Mouse (Mus musculus) hindbrain, embryonic 15.5 days (tissue): ENCODE results near the gene Epha3. TPM values are rescaled to one million over a fixed set of nuclear protein-coding genes. Genes with fewer than 3 reads are reported as not detected.

Experiments
- ATAC-seq: fragments of 200-750 bp; cut with Nextera tagmentation; 2 replicates; pipeline ENCODE4 v1.8.0; 2017; ENCODE audit warnings: low read depth, moderate number of reproducible peaks, moderate TSS enrichment; ENCODE audit not compliant: low FRiP score
- H3K27ac ChIP-seq: fragments of 300-500 bp; sonication (generic); replicated peaks from 2 replicates; pipeline ENCODE4 v1.5.1; 2015; ENCODE audit warnings: mild to moderate bottlenecking, inconsistent platforms
- H3K27me3 ChIP-seq: fragments of 300-500 bp; sonication (generic); 2 replicates; pipeline ENCODE4 v1.6.1; 2015; ENCODE audit warnings: control low read depth, inconsistent platforms
- H3K36me3 ChIP-seq: fragments of 300-500 bp; sonication (generic); 2 replicates; pipeline ENCODE4 v1.6.1; 2015; ENCODE audit warnings: control low read depth, inconsistent platforms
- H3K4me1 ChIP-seq: fragments of 300-500 bp; sonication (generic); replicated peaks from 2 replicates; pipeline ENCODE4 v1.6.1; 2015; ENCODE audit warnings: control low read depth, inconsistent platforms
- H3K4me2 ChIP-seq: fragments of 300-500 bp; sonication (generic); 2 replicates; pipeline ENCODE4 v1.6.1; 2015; ENCODE audit warnings: moderate library complexity, mild to moderate bottlenecking, inconsistent platforms
- H3K4me3 ChIP-seq: fragments of 300-500 bp; sonication (generic); 2 replicates; pipeline ENCODE4 v1.5.1; 2015; ENCODE audit warnings: mild to moderate bottlenecking, inconsistent platforms
- H3K9ac ChIP-seq: fragments of 300-500 bp; sonication (generic); 2 replicates; pipeline ENCODE4 v1.6.1; 2015; ENCODE audit warnings: inconsistent platforms
- H3K9me3 ChIP-seq: fragments of 300-500 bp; sonication (generic); 2 replicates; pipeline ENCODE4 v1.6.1; 2016; ENCODE audit warnings: control low read depth, inconsistent platforms
- WGBS: fragments of 180-500 bp; shearing (Covaris S2); methylation state at CpG from one replicate; pipeline ENCODE4 v1.1.7; 2015; 5-methylcytosine and 5-hydroxymethylcytosine counted together
- polyA plus RNA-seq: library from polyadenylated mRNA; unstranded; fragments of >200 nt; fragmentation: Nextera tagmentation; extraction: Ambion mirVana; gene quantifications from 2 replicates; pipeline ENCODE4 v1.2.1, GENCODE M21; 2015

Epha3 gene
- polyA plus RNA-seq, 1 experiment from 2014 or later: 26.0 TPM

GRCm38 (mm10) chr16:63642641-63643040 lies 221.3 kb downstream of the Epha3 start:
- Histone ChIP-seq H3K9me3 (no peaks in the 10 kb centered on the region), H3K27me3 (no peaks in the 10 kb centered on the region), H3K9ac (no peak overlapping the region), H3K4me3 (no peak overlapping the region), H3K4me2 (no peak overlapping the region), H3K4me1 (no peaks in the 10 kb centered on the region), H3K27ac (no peak overlapping the region), H3K36me3 (no peaks in the 10 kb centered on the region)
- 82% methylated on average over 2 of the region's 2 CpGs for WGBS
- no peak for ATAC-seq

- H3K36me3 ChIP-seq: no peaks in the 10 kb centered on the region
- no peaks in the 10 kb centered on the region for H3K9me3 ChIP-seq
- H3K4me1 ChIP-seq: no peaks in the 10 kb centered on the region
- 67% methylated on average over 3 of the region's 3 CpGs for WGBS
- no peak overlapping the region for H3K9ac ChIP-seq
- no peak overlapping the region for H3K4me2 ChIP-seq
- no peak overlapping the region for H3K27ac ChIP-seq
- H3K27me3 ChIP-seq: no peaks in the 10 kb centered on the region
- ATAC-seq: no peak
- no peak overlapping the region for H3K4me3 ChIP-seq
Measured at GRCm38 (mm10) chr16:63641603-63642002, 222.4 kb downstream of the Epha3 start.

GRCm38 (mm10) chr16:63638701-63639100 lies 225.3 kb downstream of the Epha3 start:
- H3K4me1 ChIP-seq: no peaks in the 10 kb centered on the region
- ATAC-seq: no peak
- no peak overlapping the region for H3K27ac ChIP-seq
- no peaks in the 10 kb centered on the region for H3K27me3 ChIP-seq
- no peaks in the 10 kb centered on the region for H3K9me3 ChIP-seq
- no peak overlapping the region for H3K4me2 ChIP-seq
- no peaks in the 10 kb centered on the region for H3K36me3 ChIP-seq
- WGBS: 31% methylated on average over 6 of the region's 6 CpGs
- H3K4me3 ChIP-seq: no peak overlapping the region
- no peak overlapping the region for H3K9ac ChIP-seq

- no peak overlapping the region for H3K4me2 ChIP-seq
- H3K9ac ChIP-seq: no peak overlapping the region
- 88% methylated on average over 5 of the region's 5 CpGs for WGBS
- no peaks in the 10 kb centered on the region for H3K4me1 ChIP-seq
- no peaks in the 10 kb centered on the region for H3K27me3 ChIP-seq
- no peak overlapping the region for H3K27ac ChIP-seq
- H3K4me3 ChIP-seq: no peak overlapping the region
- H3K36me3 ChIP-seq: no peaks in the 10 kb centered on the region
- no peaks in the 10 kb centered on the region for H3K9me3 ChIP-seq
- ATAC-seq: no peak
Measured at GRCm38 (mm10) chr16:63633748-63634166, 230.2 kb downstream of the Epha3 start.

- no peaks in the 10 kb centered on the region for H3K9me3 ChIP-seq
- H3K4me3 ChIP-seq: no peak overlapping the region
- no peak overlapping the region for H3K9ac ChIP-seq
- ATAC-seq: no peak
- H3K4me1 ChIP-seq: no peaks in the 10 kb centered on the region
- H3K4me2 ChIP-seq: no peak overlapping the region
- no peaks in the 10 kb centered on the region for H3K27me3 ChIP-seq
- no peaks in the 10 kb centered on the region for H3K36me3 ChIP-seq
- H3K27ac ChIP-seq: no peak overlapping the region
Measured at GRCm38 (mm10) chr16:63625229-63625628, 238.7 kb downstream of the Epha3 start.

GRCm38 (mm10) chr16:63621845-63622244 lies 242.1 kb downstream of the Epha3 start:
- no peak overlapping the region for H3K4me2 ChIP-seq
- H3K4me3 ChIP-seq: no peak overlapping the region
- no peaks in the 10 kb centered on the region for H3K36me3 ChIP-seq
- no peak overlapping the region for H3K27ac ChIP-seq
- no peaks in the 10 kb centered on the region for H3K27me3 ChIP-seq
- no peak overlapping the region for H3K9ac ChIP-seq
- no peaks in the 10 kb centered on the region for H3K4me1 ChIP-seq
- WGBS: 51% methylated on average over 6 of the region's 6 CpGs
- no peak for ATAC-seq
- H3K9me3 ChIP-seq: no peaks in the 10 kb centered on the region

- Histone ChIP-seq H3K27me3 (no peaks in the 10 kb centered on the region), H3K36me3 (no peaks in the 10 kb centered on the region), H3K4me3 (no peak overlapping the region), H3K4me2 (no peak overlapping the region), H3K27ac (no peak overlapping the region), H3K9me3 (no peaks in the 10 kb centered on the region), H3K4me1 (no peaks in the 10 kb centered on the region), H3K9ac (no peak overlapping the region)
- ATAC-seq: no peak
- 49% methylated on average over 3 of the region's 3 CpGs for WGBS
Measured at GRCm38 (mm10) chr16:63615396-63615795, 248.6 kb downstream of the Epha3 start.

GRCm38 (mm10) chr16:63613006-63613405 lies 251.0 kb downstream of the Epha3 start:
- Histone ChIP-seq H3K4me1 (no peaks in the 10 kb centered on the region), H3K4me2 (no peak overlapping the region), H3K27me3 (no peaks in the 10 kb centered on the region), H3K4me3 (no peak overlapping the region), H3K9ac (no peak overlapping the region), H3K36me3 (no peaks in the 10 kb centered on the region), H3K27ac (no peak overlapping the region), H3K9me3 (no peaks in the 10 kb centered on the region)
- no peak for ATAC-seq
- WGBS: 83% methylated on average over 4 of the region's 4 CpGs

GRCm38 (mm10) chr16:63600229-63600628 lies 263.7 kb downstream of the Epha3 start:
- Histone ChIP-seq H3K9ac (no peak overlapping the region), H3K4me2 (no peak overlapping the region), H3K9me3 (no peaks in the 10 kb centered on the region), H3K4me3 (no peak overlapping the region), H3K27me3 (no peaks in the 10 kb centered on the region), H3K27ac (no peak overlapping the region), H3K36me3 (0 out of 2 replicates have a peak, but pooled peaks cover 1% of the 10 kb centered on the region), H3K4me1 (no peaks in the 10 kb centered on the region)
- 48% methylated on average over 3 of the region's 3 CpGs for WGBS
- no peak for ATAC-seq

- Histone ChIP-seq H3K9me3 (no peaks in the 10 kb centered on the region), H3K4me3 (no peak overlapping the region), H3K27me3 (no peaks in the 10 kb centered on the region), H3K36me3 (peaks cover 10% of the 10 kb centered on the region; the same call in 1 of the 2 replicates), H3K9ac (no peak overlapping the region), H3K4me1 (no peaks in the 10 kb centered on the region), H3K27ac (no peak overlapping the region), H3K4me2 (no peak overlapping the region)
- WGBS: 62% methylated on average over 4 of the region's 4 CpGs
- ATAC-seq: no peak
Measured at GRCm38 (mm10) chr16:63594656-63595055, 269.3 kb downstream of the Epha3 start.

GRCm38 (mm10) chr16:63569746-63570145 lies 294.2 kb downstream of the Epha3 start:
- no peak overlapping the region for H3K4me3 ChIP-seq
- no peak for ATAC-seq
- no peaks in the 10 kb centered on the region for H3K36me3 ChIP-seq
- 74% methylated on average over 4 of the region's 4 CpGs for WGBS
- no peaks in the 10 kb centered on the region for H3K4me1 ChIP-seq
- H3K27ac ChIP-seq: no peak overlapping the region
- H3K4me2 ChIP-seq: no peak overlapping the region
- no peak overlapping the region for H3K9ac ChIP-seq
- no peaks in the 10 kb centered on the region for H3K27me3 ChIP-seq
- no peaks in the 10 kb centered on the region for H3K9me3 ChIP-seq

GRCm38 (mm10) chr16:63566106-63566836 lies 297.7 kb downstream of the Epha3 start:
- Histone ChIP-seq H3K9me3 (no peaks in the 10 kb centered on the region), H3K27me3 (no peaks in the 10 kb centered on the region), H3K4me2 (no peak overlapping the region), H3K4me3 (no peak overlapping the region), H3K9ac (no peak overlapping the region), H3K36me3 (no peaks in the 10 kb centered on the region), H3K27ac (no peak overlapping the region), H3K4me1 (no peaks in the 10 kb centered on the region)
- ATAC-seq: no peak
- 87% methylated on average over 17 of the region's 17 CpGs for WGBS
